Mouse (Mus musculus): ENCODE measurements around the gene Hsd17b3. TPM values are rescaled to one million over a fixed set of nuclear protein-coding genes. Genes with fewer than 3 reads are reported as not detected.
A peak's percentile ranks its signal among the peaks of the same experiment; 100 is the strongest.

The Hsd17b3 gene
- polyA plus RNA-seq, 1 experiment from 2014 or later: not detected

GRCm38 (mm10) chr13:64038114-64038513 lies 50.9 kb downstream of the Hsd17b3 start:
- H3K4me3 ChIP-seq (replicated peaks): no peak overlapping the region
- no peak overlapping the region for H3K9ac ChIP-seq (replicated peaks)
- H3K4me1 ChIP-seq: no peaks in the 10 kb centered on the region
- H3K27me3 ChIP-seq (replicated peaks): peaks cover 4% of the 10 kb centered on the region; the same call in 1 of the 2 replicates
- H3K4me2 ChIP-seq: no peak overlapping the region
- no peak overlapping the region for H3K27ac ChIP-seq (replicated peaks)
- no peaks in the 10 kb centered on the region for H3K36me3 ChIP-seq
- H3K9me3 ChIP-seq (replicated peaks): no peaks in the 10 kb centered on the region
- ATAC-seq (ENCODE audit: low FRiP score): no peak

GRCm38 (mm10) chr13:64036079-64037011 lies 52.7 kb downstream of the Hsd17b3 start:
- ATAC-seq (ENCODE audit: low FRiP score): peak; percentile 85

GRCm38 (mm10) chr13:64035036-64035435 lies 54.0 kb downstream of the Hsd17b3 start:
- Histone ChIP-seq H3K36me3 (no peaks in the 10 kb centered on the region), H3K4me2 (no peak overlapping the region), H3K27me3 (replicated peaks) (peaks cover 4% of the 10 kb centered on the region; the same call in 1 of the 2 replicates), H3K4me3 (replicated peaks) (no peak overlapping the region), H3K9me3 (replicated peaks) (no peaks in the 10 kb centered on the region), H3K9ac (replicated peaks) (no peak overlapping the region), H3K4me1 (no peaks in the 10 kb centered on the region), H3K27ac (replicated peaks) (no peak overlapping the region)
- WGBS: 21% methylated on average over 8 of the region's 8 CpGs
- ATAC-seq (ENCODE audit: low FRiP score): no peak

More at GRCm38 (mm10) chr13:64036079-64037011, 52.7 kb downstream of the Hsd17b3 start:
- Histone ChIP-seq H3K36me3 (no peaks in the 10 kb centered on the region), H3K9me3 (replicated peaks) (no peaks in the 10 kb centered on the region), H3K4me1 (no peaks in the 10 kb centered on the region), H3K4me2 (no peak overlapping the region), H3K27ac (replicated peaks) (no peak overlapping the region), H3K4me3 (replicated peaks) (no peak overlapping the region), H3K27me3 (replicated peaks) (peaks cover 4% of the 10 kb centered on the region; the same call in 1 of the 2 replicates), H3K9ac (replicated peaks) (no peak overlapping the region)
- 26% methylated on average over 13 of the region's 13 CpGs for WGBS

- Histone ChIP-seq H3K4me2 (no peak overlapping the region), H3K27me3 (replicated peaks) (peaks cover 4% of the 10 kb centered on the region; the same call in 1 of the 2 replicates), H3K4me3 (replicated peaks) (no peak overlapping the region), H3K4me1 (no peaks in the 10 kb centered on the region), H3K36me3 (no peaks in the 10 kb centered on the region), H3K9me3 (replicated peaks) (no peaks in the 10 kb centered on the region), H3K27ac (replicated peaks) (no peak overlapping the region), H3K9ac (replicated peaks) (no peak overlapping the region)
- ATAC-seq (ENCODE audit: low FRiP score): no peak
- WGBS: 88% methylated on average over 6 of the region's 6 CpGs
Measured at GRCm38 (mm10) chr13:64033921-64034320, 55.1 kb downstream of the Hsd17b3 start.

GRCm38 (mm10) chr13:64033181-64033580 lies 55.8 kb downstream of the Hsd17b3 start:
- H3K27ac ChIP-seq (replicated peaks): no peak overlapping the region
- no peaks in the 10 kb centered on the region for H3K4me1 ChIP-seq
- peaks cover 4% of the 10 kb centered on the region; the same call in 1 of the 2 replicates for H3K27me3 ChIP-seq (replicated peaks)
- no peak overlapping the region for H3K4me3 ChIP-seq (replicated peaks)
- H3K4me2 ChIP-seq: no peak overlapping the region
- H3K36me3 ChIP-seq: no peaks in the 10 kb centered on the region
- H3K9ac ChIP-seq (replicated peaks): no peak overlapping the region
- H3K9me3 ChIP-seq (replicated peaks): no peaks in the 10 kb centered on the region
- 89% methylated on average over 4 of the region's 4 CpGs for WGBS
- ATAC-seq (ENCODE audit: low FRiP score): no peak

- H3K4me3 ChIP-seq (replicated peaks): no peak overlapping the region
- no peaks in the 10 kb centered on the region for H3K9me3 ChIP-seq (replicated peaks)
- 85% methylated on average over 4 of the region's 4 CpGs for WGBS
- no peaks in the 10 kb centered on the region for H3K27me3 ChIP-seq (replicated peaks)
- H3K4me1 ChIP-seq: no peaks in the 10 kb centered on the region
- no peak for ATAC-seq (ENCODE audit: low FRiP score)
- no peak overlapping the region for H3K4me2 ChIP-seq
- H3K27ac ChIP-seq (replicated peaks): no peak overlapping the region
- H3K9ac ChIP-seq (replicated peaks): no peak overlapping the region
- no peaks in the 10 kb centered on the region for H3K36me3 ChIP-seq
Measured at GRCm38 (mm10) chr13:64031254-64031653, 57.8 kb downstream of the Hsd17b3 start.

GRCm38 (mm10) chr13:64030792-64031191 lies 58.2 kb downstream of the Hsd17b3 start:
- 58% methylated on average over 1 of the region's 1 CpGs for WGBS
- Histone ChIP-seq H3K27me3 (replicated peaks) (no peaks in the 10 kb centered on the region), H3K9me3 (replicated peaks) (no peaks in the 10 kb centered on the region), H3K27ac (replicated peaks) (no peak overlapping the region), H3K36me3 (no peaks in the 10 kb centered on the region), H3K4me2 (no peak overlapping the region), H3K4me3 (replicated peaks) (no peak overlapping the region), H3K4me1 (no peaks in the 10 kb centered on the region), H3K9ac (replicated peaks) (no peak overlapping the region)
- ATAC-seq (ENCODE audit: low FRiP score): no peak

- WGBS: 76% methylated on average over 4 of the region's 4 CpGs
- H3K4me1 ChIP-seq: peaks cover 10% of the 10 kb centered on the region
- no peak overlapping the region for H3K9ac ChIP-seq (replicated peaks)
- no peak for ATAC-seq (ENCODE audit: low FRiP score)
- no peak overlapping the region for H3K4me2 ChIP-seq
- no peaks in the 10 kb centered on the region for H3K9me3 ChIP-seq (replicated peaks)
- H3K36me3 ChIP-seq: no peaks in the 10 kb centered on the region
- H3K27ac ChIP-seq (replicated peaks): no peak overlapping the region
- H3K27me3 ChIP-seq (replicated peaks): no peaks in the 10 kb centered on the region
- no peak overlapping the region for H3K4me3 ChIP-seq (replicated peaks)
Measured at GRCm38 (mm10) chr13:64024803-64025202, 64.2 kb downstream of the Hsd17b3 start.

- Histone ChIP-seq H3K27ac (replicated peaks) (no peak overlapping the region), H3K9me3 (replicated peaks) (no peaks in the 10 kb centered on the region), H3K4me1 (peaks cover 10% of the 10 kb centered on the region), H3K27me3 (replicated peaks) (no peaks in the 10 kb centered on the region), H3K4me3 (replicated peaks) (no peak overlapping the region), H3K9ac (replicated peaks) (no peak overlapping the region), H3K4me2 (no peak overlapping the region), H3K36me3 (no peaks in the 10 kb centered on the region)
- no peak for ATAC-seq (ENCODE audit: low FRiP score)
- 83% methylated on average over 15 of the region's 15 CpGs for WGBS
Measured at GRCm38 (mm10) chr13:64022786-64023468, 66.1 kb downstream of the Hsd17b3 start.

GRCm38 (mm10) chr13:64020902-64021311 lies 68.1 kb downstream of the Hsd17b3 start:
- 15% methylated on average over 7 of the region's 7 CpGs for WGBS
- Histone ChIP-seq H3K9me3 (replicated peaks) (no peaks in the 10 kb centered on the region), H3K9ac (replicated peaks) (no peak overlapping the region), H3K27me3 (replicated peaks) (no peaks in the 10 kb centered on the region), H3K36me3 (no peaks in the 10 kb centered on the region), H3K4me2 (peak overlapping the region; percentile 27), H3K27ac (replicated peaks) (peak overlapping the region; percentile 41; the same call in 1 of the 2 replicates), H3K4me1 (peaks cover 10% of the 10 kb centered on the region), H3K4me3 (replicated peaks) (no peak overlapping the region)
- peak; percentile 83 for ATAC-seq (ENCODE audit: low FRiP score)

- H3K9ac ChIP-seq (replicated peaks): no peak overlapping the region
- no peaks in the 10 kb centered on the region for H3K36me3 ChIP-seq
- no peaks in the 10 kb centered on the region for H3K9me3 ChIP-seq (replicated peaks)
- no peak overlapping the region; the same call in 1 of the 2 replicates for H3K27ac ChIP-seq (replicated peaks)
- no peak overlapping the region for H3K4me3 ChIP-seq (replicated peaks)
- no peak for ATAC-seq (ENCODE audit: low FRiP score)
- no peak overlapping the region for H3K4me2 ChIP-seq
- peaks cover 10% of the 10 kb centered on the region for H3K4me1 ChIP-seq
- 60% methylated on average over 10 of the region's 10 CpGs for WGBS
- no peaks in the 10 kb centered on the region for H3K27me3 ChIP-seq (replicated peaks)
Measured at GRCm38 (mm10) chr13:64018586-64019141, 70.4 kb downstream of the Hsd17b3 start.
